ENCODE assay signal across 8 mouse cellular contexts in the genomic region with DNA sequence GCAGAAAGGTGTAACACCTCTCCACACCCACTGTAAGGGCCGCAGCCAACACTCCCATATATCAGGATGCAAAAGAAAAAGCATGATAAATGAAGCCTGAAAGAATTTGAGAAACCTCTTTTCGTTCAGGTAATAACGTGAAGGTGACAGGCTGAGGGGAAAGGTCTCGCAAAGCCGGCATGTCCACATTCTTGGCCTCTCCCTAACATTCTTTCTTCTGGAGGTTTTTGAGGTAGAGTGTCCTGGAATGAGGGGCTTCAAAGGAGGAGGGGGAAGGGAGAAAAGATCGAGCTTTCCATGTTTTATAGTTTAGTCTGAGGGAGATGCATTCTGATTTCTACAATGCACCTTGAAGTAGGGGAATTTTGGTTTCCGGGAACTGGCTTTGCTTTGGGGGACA. TPM values are rescaled to one million over a fixed set of nuclear protein-coding genes. Genes with fewer than 3 reads are reported as not detected.
DNase-seq lines count a peak whose midpoint lies in the region; ATAC-seq lines count a peak whose summit lies in the region.

A gene (plus strand): TSS at position 287 of the 400 bp plus-strand sequence.

- H3K4me3 ChIP-seq in intestine, embryonic 16.5 days (ENCODE audit: low read length) = peak within 1 kb of the TSS; percentile 78
- peak within 1 kb of the TSS; percentile 74 for H3K4me3 ChIP-seq in midbrain, embryonic 13.5 days (replicated peaks)

- H3K27me3 ChIP-seq in intestine, embryonic 16.5 days (replicated peaks; ENCODE audit: control insufficient read depth, insufficient read depth, low read length) = no peaks in the 10 kb centered on the region
- H3K27me3 ChIP-seq in midbrain, embryonic 13.5 days = no peaks in the 10 kb centered on the region

- H3K36me3 ChIP-seq in intestine, embryonic 16.5 days (ENCODE audit: control insufficient read depth, insufficient read depth, low read length) = no peaks in the 10 kb centered on the region
- H3K36me3 ChIP-seq in midbrain, embryonic 13.5 days = no peaks in the 10 kb centered on the region

- DNase-seq in layer of hippocampus, adult 8-10 months (ENCODE audit: low spot score in 2 of 2) = no peak
- DNase-seq in layer of hippocampus, adult 9-10 months (ENCODE audit: low spot score) = no peak
- DNase-seq in adrenal gland, postnatal 25 days = no peak
- DNase-seq in gastrocnemius, postnatal 25 days = no peak
- no peak for DNase-seq in right cerebral cortex, postnatal 10 days (ENCODE audit: low spot score in 2 of 2)
- DNase-seq in frontal cortex, postnatal 36 days (ENCODE audit: low spot score in 2 of 2) = no peak

- peak within 1 kb of the TSS; percentile 95 for H3K27ac ChIP-seq in intestine, embryonic 16.5 days (ENCODE audit: low read length)
- no peak within 1 kb of the TSS for H3K27ac ChIP-seq in midbrain, embryonic 13.5 days

- peak within 1 kb of the TSS; percentile 70 for H3K4me2 ChIP-seq in intestine, embryonic 16.5 days (ENCODE audit: low read depth, low read length)
- H3K4me2 ChIP-seq in midbrain, embryonic 13.5 days (replicated peaks) = peak within 1 kb of the TSS; percentile 94

- H3K4me1 ChIP-seq in intestine, embryonic 16.5 days (ENCODE audit: control insufficient read depth, insufficient read depth, low read length) = peaks cover 7% of the 10 kb centered on the region; the same call in 1 of the 2 replicates
- H3K4me1 ChIP-seq in midbrain, embryonic 13.5 days (replicated peaks) = peaks cover 9% of the 10 kb centered on the region; the same call in 1 of the 2 replicates

- ATAC-seq in intestine, embryonic 16.5 days = no peak
- no peak for ATAC-seq in midbrain, embryonic 13.5 days

- no peaks in the 10 kb centered on the region for H3K9me3 ChIP-seq in intestine, embryonic 16.5 days (ENCODE audit: control insufficient read depth, low read length)
- no peaks in the 10 kb centered on the region for H3K9me3 ChIP-seq in midbrain, embryonic 13.5 days

- peak within 1 kb of the TSS; percentile 92 for H3K9ac ChIP-seq in intestine, embryonic 16.5 days (ENCODE audit: low read depth, low read length)
- peak within 1 kb of the TSS; percentile 77 for H3K9ac ChIP-seq in midbrain, embryonic 13.5 days (replicated peaks)

- 57% methylated on average over 7 of the region's 7 CpGs for WGBS in intestine, embryonic 16.5 days
- WGBS in midbrain, embryonic 13.5 days = 84% methylated on average over 7 of the region's 7 CpGs

RNA-seq across cellular contexts. Expression of the gene that starts here (rescaled TPM):
- 10 to 100 TPM; 31.5 to 58.0 (median 46.3) TPM for total RNA-seq in layer of hippocampus, adult 8-10 months (2022)
- total RNA-seq in adrenal gland, postnatal 25 days (2021) = 29.0 and 31.5 TPM in 2 replicates
- 10 to 100 TPM; 12.4 to 16.0 TPM for total RNA-seq in gastrocnemius, postnatal 25 days (2021)
- 20.5 and 21.8 TPM in 2 replicates for polyA plus RNA-seq in intestine, embryonic 16.5 days (2015; fragmentation: Nextera tagmentation; extraction: Ambion mirVana)
- polyA plus RNA-seq in midbrain, embryonic 13.5 days (2015; fragmentation: Nextera tagmentation; extraction: Ambion mirVana) = 62.4 and 63.0 TPM in 2 replicates
